Mouse (Mus musculus) v-Abl transformed pro-B cells (cell line): Measurements from ENCODE around the gene Slc15a3.

Experiments used
- in situ Hi-C, 2 experiments: fragments of 400-800 bp; cut with MboI; formaldehyde crosslinking; loops; one replicate each; pipeline ENCODE4 v1.15.1; 2025; ENCODE audit not compliant: unreplicated experiment in 2 of 2

Slc15a3 gene

DNA sequence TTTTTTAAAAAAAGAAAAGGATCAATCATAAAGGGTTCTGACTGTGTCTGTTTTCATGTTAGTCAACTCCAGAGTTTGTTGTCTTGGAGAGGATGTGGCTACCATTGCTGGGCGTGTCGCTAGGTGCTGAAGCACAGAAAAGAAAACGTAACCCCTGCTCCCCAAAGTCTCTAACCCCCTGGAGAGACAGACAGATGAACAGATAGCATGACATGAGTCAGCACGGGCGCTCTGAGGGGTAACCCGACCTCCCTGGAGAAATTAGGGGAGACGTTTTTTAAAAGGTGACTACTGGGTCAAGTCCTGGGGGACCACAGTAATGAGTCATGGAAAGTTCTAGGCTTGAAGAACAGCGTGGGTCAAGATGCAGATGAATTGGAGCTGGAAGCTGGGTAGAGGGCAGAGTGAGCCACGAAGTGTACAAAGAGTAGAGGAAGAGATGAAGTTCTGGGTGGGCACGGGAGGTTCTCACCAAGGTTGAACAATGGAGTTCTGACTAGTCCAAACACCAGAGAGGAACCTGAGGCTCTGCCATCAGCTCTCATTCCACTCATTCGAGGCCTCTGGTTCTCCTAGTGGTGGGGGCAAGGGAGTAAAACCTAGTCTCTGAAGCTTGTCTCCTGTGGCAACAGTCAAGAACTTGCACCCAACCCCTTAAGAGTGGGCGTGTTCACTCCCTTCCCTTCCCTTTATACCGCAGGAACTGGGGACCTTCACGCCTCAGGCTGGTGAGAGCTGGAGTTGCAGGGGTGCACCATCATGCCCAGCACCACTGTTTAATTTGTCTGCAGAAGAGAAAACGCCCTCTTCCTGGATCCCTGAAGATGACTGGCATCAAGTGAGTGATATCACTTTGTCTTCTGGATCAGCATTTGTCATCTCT is at the start of gene Slc15a3:
Gene Slc15a3, plus strand, starts transcription at position 718 of the 883 bp plus-strand sequence.
- in situ Hi-C loops = loop anchor here in 1 of 2 experiments (5.0 kb wide), 1 partner anchor 122 kb away; no protein-coding TSS in a partner anchor

DNA sequence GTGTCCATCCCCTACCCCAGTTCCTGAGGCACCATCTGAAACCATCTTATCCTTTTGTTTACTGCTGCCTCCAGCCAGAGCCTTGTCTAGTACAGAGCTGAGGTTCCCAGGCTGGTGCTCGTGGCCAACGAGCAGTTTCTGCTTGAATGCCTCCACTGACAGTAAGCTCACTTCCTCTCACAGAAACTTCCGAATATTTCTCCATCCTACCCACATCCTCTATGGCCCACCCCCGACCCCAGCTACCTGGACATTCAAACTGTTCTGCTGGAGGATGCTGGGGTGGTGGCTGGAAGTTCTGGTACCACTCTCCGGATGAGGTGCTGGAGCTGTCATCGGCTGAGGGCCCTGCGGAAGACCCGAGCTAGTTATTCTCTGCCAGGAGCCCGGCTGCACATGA is 49.2 kb upstream of the Slc15a3 start:
- in situ Hi-C loops = no loop called here

DNA sequence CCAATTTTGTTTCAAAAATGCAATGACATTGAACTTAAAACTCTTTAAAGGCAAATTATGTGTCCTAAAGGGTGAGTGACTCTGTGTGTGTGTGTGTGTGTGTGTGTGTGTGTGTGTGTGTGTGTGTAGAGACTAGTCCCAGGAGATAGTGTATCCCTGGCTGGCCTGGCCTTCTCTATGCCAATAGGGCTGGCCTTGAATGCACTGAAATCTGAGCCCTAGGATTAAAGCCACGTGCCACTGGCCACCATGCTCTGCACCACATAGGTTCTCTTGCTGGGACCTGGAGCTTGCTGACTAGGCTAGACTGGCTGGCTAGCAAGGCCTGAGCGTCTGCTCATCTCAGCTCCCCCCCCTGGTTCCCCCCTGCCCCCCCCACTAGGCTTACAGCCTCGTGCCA is 46.5 kb upstream of the Slc15a3 start:
- in situ Hi-C loops = no loop called here

DNA sequence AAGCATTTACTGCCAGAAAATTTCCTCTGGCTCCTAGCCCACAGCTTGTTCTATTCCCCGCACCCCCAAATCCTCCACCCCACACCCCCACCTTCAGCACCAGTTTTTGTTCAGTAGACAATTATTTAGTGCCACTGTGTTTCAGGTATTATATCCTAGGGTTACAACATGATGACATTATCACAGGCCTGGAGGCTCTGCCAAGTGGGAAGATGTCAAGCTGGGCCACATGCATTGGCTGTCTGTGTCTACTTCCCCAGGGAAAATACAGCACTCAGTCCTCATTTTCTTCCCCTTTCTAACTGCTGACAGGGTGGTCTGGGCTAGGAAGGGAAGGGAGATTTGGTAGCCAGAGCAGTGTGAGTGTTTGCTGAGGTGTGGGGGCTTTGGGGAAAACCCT is 44.6 kb upstream of the Slc15a3 start:
- in situ Hi-C loops = no loop called here

DNA sequence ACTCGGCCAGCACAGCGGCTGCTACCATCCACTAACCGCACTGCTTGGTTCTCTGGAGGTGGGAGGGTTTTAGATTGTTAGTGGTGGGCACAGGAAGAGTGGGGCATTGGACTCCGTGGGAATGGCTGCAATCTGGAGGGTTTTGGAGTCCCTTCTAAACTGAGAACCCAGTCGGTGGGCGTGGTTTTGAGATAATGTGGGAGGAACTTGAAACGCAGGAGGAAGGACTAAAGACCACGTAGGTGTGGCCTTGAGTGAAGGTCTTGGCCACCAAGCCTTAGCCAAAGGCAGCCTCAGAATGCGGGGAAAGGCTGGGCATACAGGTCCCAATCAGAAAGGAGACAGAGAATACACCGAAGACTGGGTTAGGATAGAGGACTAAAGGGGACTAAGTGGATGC is 41.0 kb upstream of the Slc15a3 start:
- in situ Hi-C loops = no loop called here

DNA sequence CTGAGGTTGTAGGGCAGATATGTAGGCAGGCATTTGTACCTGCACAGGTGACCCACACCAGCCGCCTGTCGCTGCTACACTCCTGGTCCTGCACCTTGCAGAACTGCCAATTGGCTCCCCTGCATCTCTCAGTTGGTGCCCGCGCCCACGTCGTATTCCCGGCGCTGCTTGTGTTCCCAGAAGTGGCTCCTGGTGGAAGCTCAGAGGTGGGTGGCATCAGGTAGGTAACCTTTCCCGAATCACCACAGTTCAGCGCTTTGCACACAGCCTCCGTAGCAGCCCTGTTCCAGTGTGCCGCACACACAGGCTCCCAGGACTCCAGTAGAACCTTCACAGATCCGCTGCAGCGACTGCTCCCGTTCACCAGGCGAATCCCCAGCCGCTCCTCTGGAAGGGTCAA is 40.4 kb upstream of the Slc15a3 start:
- in situ Hi-C loops = no loop called here

DNA sequence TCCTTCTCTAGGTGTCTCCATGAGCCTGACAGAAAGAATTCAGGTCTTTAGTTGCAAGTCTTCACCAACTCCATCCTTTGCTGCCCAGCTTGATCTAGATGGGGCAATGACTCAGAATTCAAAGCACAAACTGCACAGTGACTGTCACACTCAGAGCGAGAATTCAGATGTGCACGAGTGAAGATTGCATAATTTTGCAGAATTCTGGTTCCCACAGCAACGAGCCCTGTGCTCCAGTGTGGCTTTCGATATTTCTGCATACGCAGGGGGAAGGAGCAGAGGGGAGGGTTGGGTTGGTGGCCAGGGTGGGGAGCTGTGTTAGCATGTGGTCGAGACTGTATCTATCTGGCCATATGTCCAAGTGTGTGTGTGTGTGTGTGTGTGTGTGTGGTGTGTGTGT is 38.5 kb upstream of the Slc15a3 start:
- in situ Hi-C loops = no loop called here

DNA sequence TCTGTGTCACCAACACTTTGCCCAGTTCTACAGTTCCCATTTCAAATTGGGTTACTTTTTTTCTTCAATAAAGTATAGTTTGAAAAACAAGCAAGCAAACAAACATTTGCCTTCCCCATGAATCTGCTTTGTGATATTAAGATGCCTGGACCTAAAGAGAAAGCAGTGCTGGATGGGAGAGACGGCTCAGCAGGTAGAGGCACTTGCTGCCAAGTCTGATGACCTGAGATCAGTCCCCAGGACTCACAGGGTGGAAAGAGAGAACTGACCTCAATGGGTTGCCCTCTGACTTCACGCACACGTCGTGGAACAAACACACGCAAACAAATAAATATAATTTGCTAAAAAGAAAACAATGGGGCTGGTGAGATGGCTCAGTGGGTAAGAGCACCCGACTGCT is 37.6 kb upstream of the Slc15a3 start:
- in situ Hi-C loops = no loop called here

DNA sequence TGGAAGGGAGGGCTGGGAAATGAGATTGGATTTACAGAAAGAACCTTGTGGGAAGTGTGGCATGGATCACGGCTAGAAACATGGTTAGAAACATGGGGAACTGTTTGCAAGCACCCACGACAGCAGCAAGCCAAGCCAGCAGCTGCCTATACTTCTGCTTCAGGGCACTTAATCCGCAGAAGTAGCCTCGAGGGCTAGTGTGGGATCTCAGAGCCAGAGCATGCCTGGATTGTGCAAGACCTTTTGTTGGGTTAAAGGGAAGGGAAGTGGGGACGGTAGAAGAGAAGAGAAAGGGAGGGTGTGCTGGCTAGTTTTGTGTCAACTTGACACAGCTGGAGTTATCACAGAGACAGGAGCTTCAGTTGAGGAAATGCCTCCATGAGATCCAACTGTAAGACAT is 35.8 kb upstream of the Slc15a3 start:
- in situ Hi-C loops = no loop called here

DNA sequence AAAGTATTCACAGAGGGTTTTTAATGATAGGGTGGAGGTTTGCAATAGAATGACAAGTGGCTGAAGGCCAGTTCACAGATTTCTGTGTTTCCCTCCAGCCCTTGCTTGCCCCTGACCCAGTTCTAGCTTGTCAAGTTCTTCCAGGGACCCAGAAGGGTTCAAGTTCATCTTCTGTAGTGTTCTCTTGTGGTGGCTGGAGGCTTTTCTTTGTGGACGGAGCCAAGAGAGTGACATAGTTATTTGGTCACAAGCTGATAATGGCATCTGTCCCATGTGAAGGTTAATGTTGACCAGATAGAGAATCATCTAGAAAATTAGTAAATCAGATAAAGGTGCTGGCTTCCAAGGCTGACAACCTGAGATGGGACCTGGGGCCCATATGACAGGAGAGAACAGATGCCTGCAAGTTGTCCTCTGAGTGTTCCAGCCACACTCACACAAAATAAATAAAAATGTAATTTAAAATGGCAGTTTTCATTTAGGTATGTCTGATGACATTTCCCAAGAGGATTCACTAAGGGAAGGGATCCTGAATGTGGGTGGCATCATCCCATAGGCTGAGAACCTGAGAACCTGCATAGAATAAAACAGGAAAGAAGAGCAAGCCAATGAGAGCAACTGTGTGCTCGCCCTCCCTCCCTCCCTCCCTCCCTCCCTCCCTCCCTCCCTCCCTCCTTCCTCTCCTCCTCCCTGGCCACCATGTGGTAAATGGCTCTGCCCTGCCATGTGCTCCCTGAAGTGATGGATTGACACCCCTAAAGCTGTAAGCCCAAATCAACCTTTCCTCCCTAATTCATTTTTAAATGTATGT is 34.5 kb upstream of the Slc15a3 start:
- in situ Hi-C loops = no loop called here

DNA sequence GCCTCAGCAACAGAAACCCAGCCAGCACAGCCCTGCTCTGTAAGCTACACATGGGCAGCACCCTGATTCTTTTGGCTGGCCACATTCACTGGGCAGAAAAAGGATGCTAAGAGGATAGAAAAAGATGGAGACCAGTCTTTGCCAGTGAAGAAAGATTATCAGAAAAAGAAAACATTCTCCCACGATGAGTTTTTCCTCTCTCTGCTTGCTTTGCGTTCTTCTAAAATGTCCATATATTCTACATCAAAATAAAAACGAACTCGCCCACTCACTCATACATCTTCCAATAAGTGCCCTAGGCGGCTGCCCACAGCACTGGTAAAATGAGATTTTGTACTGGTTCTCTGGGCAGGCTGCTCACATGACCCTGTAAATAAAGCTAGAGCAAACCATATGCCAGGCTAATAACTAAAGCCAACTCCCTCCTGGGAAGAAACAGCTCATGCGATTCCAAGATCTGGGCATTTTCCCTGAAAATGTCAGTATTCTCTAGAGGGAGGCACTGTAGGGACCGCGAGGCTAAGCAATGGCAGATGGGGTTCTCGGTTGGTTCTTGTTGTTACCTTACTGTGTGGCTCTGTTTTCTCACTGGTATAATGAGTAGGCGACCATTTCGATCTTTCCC is 33.8 kb upstream of the Slc15a3 start:
- in situ Hi-C loops = no loop called here

DNA sequence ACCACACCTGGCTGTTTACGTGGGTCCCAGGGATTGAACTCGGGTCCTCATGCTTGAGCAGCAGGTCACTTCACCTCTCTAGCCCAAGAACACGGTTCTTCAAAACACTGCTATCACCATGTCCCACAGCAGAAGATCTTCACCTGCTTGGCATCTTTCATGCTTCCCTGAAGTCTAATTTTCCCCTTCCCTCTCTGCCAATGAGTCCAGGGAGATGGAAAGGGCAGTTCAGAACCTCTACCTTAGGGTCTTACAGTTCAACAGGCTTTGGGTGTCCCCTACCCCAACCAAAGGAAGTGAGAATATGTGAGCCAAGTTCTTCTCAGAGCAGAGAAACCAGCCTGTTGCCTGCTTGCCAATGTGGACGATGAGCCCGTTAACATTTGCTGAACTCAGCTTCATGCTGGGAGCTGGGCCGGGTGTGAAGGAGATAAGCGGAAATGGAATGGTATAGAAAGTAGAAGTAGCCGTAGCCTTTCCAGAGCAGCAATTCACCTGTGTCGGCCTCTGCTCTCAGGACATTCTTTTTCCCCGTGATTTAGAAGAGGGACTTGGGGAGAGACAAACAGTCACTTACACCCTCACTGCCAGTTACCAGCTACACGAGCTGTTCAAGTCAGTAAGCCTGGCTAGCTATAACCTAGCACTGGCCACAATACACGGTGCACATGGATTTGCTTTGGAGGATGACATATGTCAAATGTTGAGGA is 30.8 kb upstream of the Slc15a3 start:
- in situ Hi-C loops = no loop called here

DNA sequence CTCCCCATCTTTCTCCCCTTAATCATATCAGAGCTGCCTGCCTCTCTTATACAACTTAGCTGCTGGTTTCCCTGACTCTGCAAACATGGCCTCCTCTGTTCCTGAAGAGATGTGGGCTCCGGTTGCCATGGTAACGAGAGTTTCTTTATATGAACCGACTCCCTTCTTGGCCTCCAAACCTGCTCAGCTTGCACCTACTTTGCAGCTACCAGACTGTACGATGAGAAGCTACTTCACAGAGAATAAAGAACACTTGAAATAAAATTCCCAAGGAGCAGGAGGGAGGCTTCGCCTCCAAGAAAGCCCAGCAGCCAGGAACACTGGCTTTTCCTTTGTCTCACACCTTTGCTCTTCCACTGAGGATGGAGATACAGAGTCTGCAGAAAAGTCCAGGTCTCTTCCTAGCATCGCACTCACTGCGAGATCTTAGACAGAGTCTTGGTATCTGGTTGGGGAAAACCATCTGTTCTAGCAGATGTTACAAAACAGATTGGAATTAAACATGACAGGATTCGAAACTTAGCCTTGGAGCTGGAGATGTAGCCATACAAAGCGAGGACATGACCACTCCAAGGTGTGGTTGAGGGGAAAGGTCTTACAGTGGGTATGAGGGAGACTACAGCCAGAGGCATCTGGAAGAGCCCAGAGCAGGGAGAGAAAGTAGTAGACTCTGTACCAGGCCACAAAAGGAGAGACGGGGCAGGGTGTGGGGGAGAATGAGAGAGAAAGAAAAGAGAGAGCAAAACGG is 29.9 kb upstream of the Slc15a3 start:
- in situ Hi-C loops = no loop called here

DNA sequence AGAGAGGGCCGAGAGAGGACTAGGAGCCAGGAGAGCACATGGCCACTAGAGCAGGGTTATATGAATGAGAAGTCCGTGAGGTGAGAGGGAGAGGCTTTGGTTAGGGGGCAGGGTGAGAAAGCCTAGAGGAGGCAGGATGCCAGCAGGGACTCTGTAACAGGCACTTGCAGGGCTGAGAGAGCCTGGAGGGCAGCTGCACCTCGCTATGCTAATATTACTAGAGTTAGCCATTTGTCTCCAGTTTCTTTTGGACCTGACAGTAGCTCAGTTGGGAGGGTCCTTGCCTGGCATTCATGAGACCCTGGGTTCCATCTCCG is 29.4 kb upstream of the Slc15a3 start:
- in situ Hi-C loops = no loop called here

DNA sequence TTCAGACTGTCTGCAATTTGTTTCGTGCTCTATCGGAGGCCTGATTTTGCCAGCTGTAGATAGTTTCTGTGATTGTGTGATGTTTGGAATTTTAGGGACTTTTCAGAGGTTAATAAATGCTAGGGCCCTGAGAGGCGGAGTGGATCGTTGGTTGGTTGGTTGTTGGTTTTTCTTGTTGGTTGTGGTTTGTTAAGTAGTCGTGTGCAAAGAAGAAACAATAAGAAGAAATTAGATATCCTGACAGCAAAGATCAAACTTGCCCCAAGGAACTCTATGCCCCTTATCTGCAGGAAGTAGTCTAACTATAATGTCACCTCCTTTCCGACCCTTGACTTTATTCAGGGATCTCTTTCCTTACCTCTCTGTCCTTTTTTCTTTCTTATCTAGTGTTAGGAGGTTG is 28.1 kb upstream of the Slc15a3 start:
- in situ Hi-C loops = no loop called here

DNA sequence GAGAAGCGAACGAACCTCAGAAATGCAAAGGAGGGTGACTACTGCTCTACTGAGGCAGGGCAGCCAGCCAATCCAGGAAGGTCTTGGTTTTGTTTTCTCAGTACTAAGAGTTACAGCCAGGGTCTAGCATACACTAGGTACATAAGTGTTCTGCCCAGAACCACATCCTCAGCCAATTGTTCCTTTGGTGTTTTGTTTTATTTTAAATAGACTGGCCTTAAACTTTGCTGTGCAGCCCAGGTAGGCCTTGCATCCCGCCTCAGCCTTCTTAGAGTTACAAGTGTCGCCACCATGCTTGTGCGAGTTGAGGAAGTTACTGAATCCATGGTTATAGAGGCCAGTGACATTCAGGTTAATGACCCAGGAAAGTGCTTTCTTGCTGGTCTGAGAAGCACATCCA is 26.5 kb upstream of the Slc15a3 start:
- in situ Hi-C loops = no loop called here

DNA sequence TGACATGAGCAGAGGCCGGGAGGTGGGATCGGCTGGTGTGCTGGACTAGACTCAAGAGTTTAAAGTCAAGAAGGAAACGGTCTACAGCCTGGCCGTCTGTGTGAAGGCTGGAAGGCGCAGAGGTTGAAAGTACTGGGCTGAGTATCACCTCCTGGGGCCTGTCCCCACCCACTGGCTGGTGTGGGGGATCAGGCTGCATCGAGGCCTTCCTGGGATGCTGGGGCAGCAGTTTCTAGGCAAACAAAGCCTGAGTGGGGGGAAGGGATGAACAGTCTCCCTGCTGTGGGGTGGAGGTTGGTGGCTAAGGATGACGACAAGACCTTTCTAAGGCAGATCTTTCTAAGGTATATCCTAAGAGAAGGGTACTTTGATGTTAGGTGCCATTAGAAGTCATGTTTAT is 25.6 kb upstream of the Slc15a3 start:
- in situ Hi-C loops = no loop called here

DNA sequence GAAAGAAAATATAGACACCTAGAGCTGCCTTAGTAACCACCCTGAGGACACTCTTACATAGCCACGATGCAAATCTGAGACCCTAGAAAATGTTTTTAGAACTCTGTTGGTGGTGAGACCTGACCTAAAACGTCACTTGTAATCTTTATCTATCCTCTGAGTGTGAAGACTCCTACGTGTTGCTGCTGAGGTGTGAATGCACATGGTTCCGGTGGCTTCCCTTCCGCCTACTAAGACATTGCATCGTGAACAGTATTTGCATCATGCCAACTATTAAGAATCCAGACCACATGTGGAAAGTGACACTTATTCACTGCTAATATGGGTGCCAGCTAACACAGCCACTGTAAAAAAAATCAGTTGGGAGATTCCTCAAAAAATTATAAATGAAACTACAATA is 23.7 kb upstream of the Slc15a3 start:
- in situ Hi-C loops = no loop called here

DNA sequence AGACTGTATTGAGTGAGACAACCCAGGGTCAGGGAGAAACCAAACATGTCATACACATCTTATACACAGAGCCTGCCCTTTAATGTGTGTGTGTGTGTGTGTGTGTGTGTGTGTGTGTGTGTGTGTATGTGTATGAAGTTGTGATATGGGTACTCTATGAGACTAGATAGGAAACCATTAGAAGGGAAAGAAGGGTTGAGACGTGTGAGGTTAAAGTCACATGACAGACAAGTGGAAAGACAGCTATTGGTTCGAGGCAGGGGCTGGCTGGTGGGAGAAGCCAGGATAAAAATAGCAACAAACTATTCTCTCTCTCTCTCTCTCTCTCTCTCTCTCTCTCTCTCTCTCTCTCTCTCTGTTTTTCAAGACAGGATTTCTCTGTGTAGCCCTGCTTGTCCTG is 23.1 kb upstream of the Slc15a3 start:
- in situ Hi-C loops = no loop called here

DNA sequence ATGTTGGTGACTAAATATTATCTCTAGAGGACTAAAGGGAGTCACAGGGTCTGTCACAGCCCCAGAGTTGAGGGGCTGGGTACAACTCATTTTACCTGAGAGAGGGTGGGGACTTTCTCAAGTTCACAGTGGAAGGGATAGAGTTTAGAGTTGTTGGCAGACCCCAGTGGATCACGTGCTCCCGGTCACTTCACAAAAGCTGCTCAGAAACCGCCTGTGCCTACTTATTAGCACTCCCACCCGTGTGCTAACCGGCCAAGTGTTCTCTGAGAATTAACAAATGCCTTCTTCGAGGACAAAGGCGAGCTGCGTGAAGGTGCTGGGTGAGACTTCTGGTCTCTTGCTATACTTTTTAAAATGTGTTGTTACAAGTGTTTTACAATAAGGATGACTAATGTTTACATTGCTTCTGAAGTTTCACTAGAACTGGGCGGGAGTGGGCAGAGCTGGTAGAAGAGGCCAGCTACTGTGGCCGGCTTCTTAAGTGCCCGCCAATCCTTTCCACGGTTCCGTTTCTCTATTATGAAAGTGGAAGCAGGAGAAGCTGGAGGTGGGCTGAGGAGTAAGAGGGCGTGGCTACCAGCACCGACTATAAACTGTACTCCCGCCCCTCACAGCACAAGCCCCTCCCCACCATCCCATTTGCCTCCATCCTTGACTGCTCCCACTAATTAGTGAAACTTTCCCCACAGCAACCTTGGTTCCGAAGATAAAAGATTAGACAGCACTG is 21.1 kb upstream of the Slc15a3 start:
- in situ Hi-C loops = no loop called here
